Mouse (Mus musculus): ENCODE measurements around the gene Jsrp1.

Jsrp1 gene

DNA sequence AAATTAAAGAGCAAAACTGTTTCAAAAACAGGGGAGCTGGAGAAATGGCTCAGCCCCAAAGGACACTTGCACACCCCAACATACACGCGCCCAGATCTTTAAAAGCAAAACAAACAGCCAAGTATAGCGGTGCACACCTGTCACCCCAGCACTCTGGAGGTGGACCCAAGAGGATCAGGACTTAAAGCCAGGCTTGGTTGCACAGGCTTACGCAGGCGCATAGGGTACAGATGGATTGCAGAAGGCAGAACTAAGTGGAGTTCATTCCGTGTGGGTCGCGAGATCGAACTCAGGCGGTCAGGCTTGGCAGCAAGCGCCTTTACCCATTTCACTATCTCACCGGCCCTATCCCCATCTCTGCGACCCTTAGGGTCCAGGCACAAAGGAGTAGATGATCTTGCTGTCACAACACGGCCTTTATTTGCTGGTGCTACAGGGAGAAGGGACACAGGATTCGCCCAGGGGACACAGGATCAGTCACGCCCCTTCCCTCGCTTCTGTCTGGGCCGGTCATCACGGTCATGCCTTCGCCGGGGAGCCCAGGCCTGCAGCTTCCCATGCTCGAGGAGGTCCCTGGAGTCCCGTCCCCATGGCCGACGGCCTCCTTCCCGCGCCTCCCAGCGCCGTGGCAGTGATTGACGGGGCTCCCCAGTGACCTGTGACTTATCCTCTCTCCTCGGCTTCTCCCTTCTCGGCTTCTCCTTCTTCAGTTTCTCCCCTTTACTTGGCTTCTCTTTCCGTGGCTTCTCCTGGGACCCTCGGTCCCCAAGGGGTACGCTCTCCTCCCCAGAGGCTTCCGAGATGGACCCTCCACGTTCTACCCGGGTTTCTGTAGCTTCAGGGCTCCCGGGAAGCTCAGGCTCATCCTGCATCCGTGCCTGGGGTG lies 5.0 kb downstream of the Jsrp1 start:
- DNase-seq, result no peak

DNA sequence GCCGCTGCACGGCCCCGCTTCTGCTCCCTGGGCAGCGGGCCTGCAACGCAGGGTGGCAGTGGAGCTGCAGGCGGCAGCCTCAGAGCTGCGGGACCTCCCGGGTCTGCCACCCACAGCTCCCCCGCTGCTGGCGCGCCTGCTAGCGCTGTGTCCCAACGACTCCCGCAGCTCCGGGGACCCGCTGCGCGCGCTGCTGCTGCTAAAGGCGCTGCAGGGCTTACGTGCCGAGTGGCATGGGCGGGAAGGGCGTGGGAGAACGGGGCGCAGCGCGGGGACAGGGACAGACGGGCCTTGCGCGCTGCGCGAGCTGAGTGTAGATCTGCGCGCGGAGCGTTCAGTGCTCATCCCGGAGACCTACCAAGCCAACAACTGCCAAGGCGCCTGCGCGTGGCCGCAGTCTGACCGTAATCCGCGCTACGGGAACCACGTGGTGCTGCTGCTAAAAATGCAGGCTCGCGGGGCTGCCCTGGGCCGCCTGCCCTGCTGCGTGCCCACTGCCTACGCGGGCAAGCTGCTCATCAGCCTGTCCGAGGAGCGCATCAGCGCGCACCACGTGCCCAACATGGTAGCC lies 6.2 kb downstream of the Jsrp1 start:
- peak; percentile 62 for DNase-seq

- no peak for DNase-seq
These were observed 6.8 kb downstream of the Jsrp1 start for GRCm38 (mm10) chr10:80806341-80807056.

DNA sequence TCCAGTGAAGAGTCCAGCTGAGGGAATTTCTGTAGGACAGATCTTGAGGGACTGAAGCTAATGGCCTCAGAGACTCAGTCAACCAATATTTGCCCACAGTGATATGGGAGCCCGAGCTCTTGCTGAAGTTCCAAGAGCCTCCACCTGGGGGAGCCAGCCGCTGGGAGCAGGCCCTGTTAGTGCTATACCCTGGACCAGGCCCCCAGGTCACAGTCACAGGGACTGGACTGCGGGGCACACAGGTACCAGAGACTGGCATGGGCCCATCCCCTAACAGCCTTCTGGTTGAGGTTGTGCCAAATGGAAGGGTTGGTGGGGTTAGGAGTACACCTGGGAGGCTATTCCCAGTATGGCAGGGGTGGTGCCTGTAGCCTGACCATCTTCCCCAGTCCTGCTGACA lies 7.4 kb downstream of the Jsrp1 start:
- peak; percentile 72 for DNase-seq

DNA sequence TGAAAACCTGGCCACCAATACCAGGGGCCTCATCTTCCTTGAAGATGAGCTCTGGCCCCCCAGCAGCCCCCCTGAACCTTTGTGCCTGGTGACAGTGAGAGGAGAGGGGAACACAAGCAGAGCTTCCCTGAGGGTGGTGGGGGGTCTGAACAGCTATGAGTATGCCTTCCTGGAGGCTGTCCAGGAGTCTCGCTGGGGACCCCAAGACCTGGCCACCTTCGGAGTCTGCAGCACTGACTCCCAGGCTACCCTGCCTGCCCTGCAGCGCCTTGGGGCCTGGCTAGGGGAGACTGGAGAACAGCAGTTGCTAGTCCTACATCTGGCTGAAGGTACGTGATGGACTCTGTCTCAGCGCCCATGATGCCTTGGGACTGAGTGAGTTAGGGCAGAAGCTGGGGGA lies 8.0 kb downstream of the Jsrp1 start:
- no peak for DNase-seq

DNA sequence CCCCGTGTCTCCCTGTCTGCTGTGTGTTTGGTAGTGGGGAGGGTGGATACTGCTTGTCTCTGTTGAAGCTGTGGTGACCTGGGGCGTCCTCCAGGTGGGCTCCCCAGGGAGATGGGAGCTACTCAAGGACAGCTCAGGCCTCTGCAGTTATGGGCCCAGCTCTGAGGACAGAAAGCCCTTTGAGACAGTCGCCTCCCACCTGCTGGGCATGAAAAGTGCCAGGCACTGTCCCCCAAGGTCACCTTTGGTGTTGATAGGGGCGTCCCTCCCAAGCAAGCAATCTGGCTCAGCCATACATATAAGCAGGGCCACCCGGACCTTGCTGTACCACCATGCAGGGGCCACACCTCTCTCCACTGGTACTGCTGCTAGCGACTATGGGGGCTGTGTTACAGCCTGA lies 8.4 kb downstream of the Jsrp1 start, which contains the start of gene Amh:
Gene Amh, plus strand, starts transcription at position 328 of the 400 bp plus-strand sequence.
- no peak for DNase-seq

DNA sequence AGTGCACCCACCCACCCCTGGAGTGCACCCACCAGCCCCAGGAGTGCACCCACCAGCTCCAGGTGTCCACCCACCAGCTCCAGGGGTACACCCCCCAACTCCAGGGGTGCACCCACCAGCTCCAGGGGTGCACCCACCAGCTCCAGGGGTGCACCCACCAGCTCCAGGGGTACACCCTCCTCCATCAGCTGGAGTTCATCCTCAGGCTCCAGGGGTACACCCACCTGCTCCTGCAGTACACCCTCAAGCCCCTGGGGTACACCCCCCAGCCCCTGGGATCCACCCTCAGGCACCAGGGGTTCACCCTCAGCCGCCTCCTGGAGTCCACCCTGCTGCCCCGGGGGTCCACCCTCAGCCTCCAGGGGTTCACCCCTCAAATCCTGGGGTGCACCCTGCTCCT lies 9.0 kb downstream of the Jsrp1 start:
- no peak for DNase-seq

GRCm38 (mm10) chr10:80802996-80803395 lies 10.3 kb downstream of the Jsrp1 start:
- DNase-seq, result no peak

- DNase-seq, result no peak
These were observed 10.9 kb downstream of the Jsrp1 start for GRCm38 (mm10) chr10:80802204-80802912.

- no peak for DNase-seq
These were observed 14.2 kb downstream of the Jsrp1 start for GRCm38 (mm10) chr10:80799070-80799566.

- DNase-seq, result peak; percentile 96
These were observed 14.9 kb downstream of the Jsrp1 start, which contains the start of the genes Sf3a2 and Plekhj1 for GRCm38 (mm10) chr10:80798150-80799006. TSS of gene Sf3a2 (plus strand) at chr10:80798198. TSS of gene Plekhj1 (minus strand) at chr10:80798626.

GRCm38 (mm10) chr10:80797186-80798149 lies 15.8 kb downstream of the Jsrp1 start:
- DNase-seq, result peak; percentile 81

GRCm38 (mm10) chr10:80796307-80796848 lies 16.9 kb downstream of the Jsrp1 start:
- no peak for DNase-seq

- no peak for DNase-seq
These were observed 18.5 kb downstream of the Jsrp1 start for GRCm38 (mm10) chr10:80794750-80795149.

- DNase-seq, result no peak
These were observed 19.5 kb downstream of the Jsrp1 start for GRCm38 (mm10) chr10:80793803-80794202.

GRCm38 (mm10) chr10:80793033-80793784 lies 20.1 kb downstream of the Jsrp1 start:
- DNase-seq, result no peak

DNA sequence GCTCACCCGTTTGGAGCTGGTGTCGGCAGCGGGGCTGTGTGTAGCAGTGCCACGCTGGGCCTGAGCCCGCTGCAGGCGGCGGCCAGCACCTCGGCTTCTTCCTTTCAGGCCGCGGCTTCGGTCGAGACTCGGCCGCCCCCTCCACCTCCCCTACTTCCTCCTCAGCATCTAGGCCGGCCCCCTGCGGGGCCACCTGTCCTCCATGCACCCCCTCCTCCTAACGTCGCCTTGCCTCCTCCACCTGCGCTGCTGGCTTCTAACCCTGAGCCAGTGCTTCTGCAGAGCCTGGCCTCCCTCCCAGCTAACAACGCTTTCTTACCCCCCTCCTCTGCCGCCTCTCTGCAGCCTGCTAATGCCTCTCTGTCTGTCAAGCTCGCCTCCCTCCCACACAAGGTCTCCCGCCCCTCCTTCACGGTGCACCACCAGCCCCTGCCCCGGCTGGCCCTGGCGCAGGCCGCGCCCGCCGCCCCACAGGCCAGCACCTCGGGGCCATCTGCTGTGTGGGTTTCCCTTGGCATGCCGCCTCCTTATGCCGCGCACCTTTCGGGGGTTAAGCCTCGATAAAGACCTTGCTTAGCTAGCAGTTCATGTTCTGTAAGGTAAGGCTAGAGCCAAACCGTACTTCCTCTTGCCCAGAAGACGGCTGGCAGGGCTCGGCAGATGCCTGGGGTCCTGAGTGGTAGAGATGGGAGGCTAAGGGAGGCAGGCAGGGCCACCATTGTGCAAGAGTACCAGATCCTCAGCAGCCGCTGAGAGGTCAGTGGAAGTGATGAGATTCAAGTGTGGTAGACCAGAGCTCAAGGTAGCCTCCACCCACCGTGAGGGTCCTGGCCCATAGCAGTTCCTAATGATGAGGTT lies 20.9 kb downstream of the Jsrp1 start:
- no peak for DNase-seq

- DNase-seq, result no peak
These were observed 21.7 kb downstream of the Jsrp1 start for GRCm38 (mm10) chr10:80791476-80792174.
